Mouse (Mus musculus) macrophage (primary cell): Measurements from ENCODE around the gene Prune1. TPM values are rescaled to one million over a fixed set of nuclear protein-coding genes. Genes with fewer than 3 reads are reported as not detected.

ENCODE experiments used
- H3K27ac ChIP-seq: fragments of 350-480 bp; formaldehyde crosslinking; 2 replicates; pipeline ENCODE4 v1.9.0; 2021
- H3K36me3 ChIP-seq: fragments of 350-480 bp; formaldehyde crosslinking; 2 replicates; pipeline ENCODE4 v1.9.0; 2021; ENCODE audit errors: inconsistent target
- H3K4me3 ChIP-seq: fragments of 350-480 bp; formaldehyde crosslinking; 2 replicates; pipeline ENCODE4 v1.9.0; 2021; ENCODE audit errors: inconsistent target
- H3K79me2 ChIP-seq: fragments of 350-480 bp; formaldehyde crosslinking; 2 replicates; pipeline ENCODE4 v1.9.0; 2021; ENCODE audit errors: inconsistent target
- WGBS: methylation state at CpG from one replicate; pipeline ENCODE4 v1.1.7; 2026; ENCODE audit warnings: inconsistent platforms; ENCODE audit not compliant: missing documents; 5-methylcytosine and 5-hydroxymethylcytosine counted together
- polyA plus RNA-seq: library from polyadenylated mRNA; stranded (reverse); fragments of 250-400 nt; gene quantifications from 3 replicates; pipeline ENCODE4 v1.2.4, GENCODE M21; 2018; ENCODE audit warnings: inconsistent platforms
- total RNA-seq, 78 experiments: library from RNA; depleted of rRNA; stranded (reverse); fragments of 250-400 nt; gene quantifications; 1 replicate in 9 of 78; 2 replicates in 24 of 78; 3 replicates in 43 of 78; 4 replicates in 2 of 78; pipeline ENCODE4 v1.2.4; 2018; ENCODE audit warnings: inconsistent platforms in 56 of 78

The Prune1 gene
- 10 to 100 TPM in 13 of 26 experiments, 1 to 10 TPM in 13; 2.4 to 36.5 (median 11.0) TPM for total RNA-seq (2018; cell fraction: chromatin; rRNA removed)
- total RNA-seq (2018; cell fraction: cytosol; rRNA removed): 10 to 100 TPM in 21 of 26 experiments, 1 to 10 TPM in 5; 8.0 to 27.4 (median 13.0) TPM
- 10 to 100 TPM in 16 of 26 experiments, 1 to 10 TPM in 10; 4.2 to 29.9 (median 11.3) TPM for total RNA-seq (2018; cell fraction: nucleus; rRNA removed)
- polyA plus RNA-seq: 16.7 to 27.9 TPM (median 19.2 TPM) in 3 replicates

- Histone ChIP-seq H3K27ac (peak within 1 kb of the TSS; percentile 96), H3K36me3 (no peaks in the 10 kb centered on the region), H3K79me2 (peaks cover 86% of the 10 kb centered on the region), H3K4me3 (peak within 1 kb of the TSS; percentile 91)
- WGBS: under 1% methylated on average over 46 of the region's 53 CpGs
Observed at GRCm38 (mm10) chr3:95281216-95282126, at the start of gene Prune1, which contains the start of gene Mindy1. Prune1 (minus strand) TSS chr3:95282076. Mindy1 (plus strand) TSS chr3:95281345.

- H3K4me3 ChIP-seq: no peak overlapping the region
- peaks cover 85% of the 10 kb centered on the region for H3K36me3 ChIP-seq
- no peaks in the 10 kb centered on the region for H3K79me2 ChIP-seq
- no peak overlapping the region for H3K27ac ChIP-seq
- no CpG with 5 or more reads among the region's 1 CpGs for WGBS
Observed at GRCm38 (mm10) chr3:95331528-95331927, 49.7 kb upstream of the Prune1 start.

- H3K79me2 ChIP-seq: no peaks in the 10 kb centered on the region
- peaks cover 85% of the 10 kb centered on the region for H3K36me3 ChIP-seq
- 100% methylated on average over 1 of the region's 1 CpGs for WGBS
Observed at GRCm38 (mm10) chr3:95328803-95329404, 47.0 kb upstream of the Prune1 start.

GRCm38 (mm10) chr3:95324454-95325144 is 42.7 kb upstream of the Prune1 start:
- 86% methylated on average over 6 of the region's 6 CpGs for WGBS
- Histone ChIP-seq H3K36me3 (peaks cover 93% of the 10 kb centered on the region), H3K79me2 (peaks cover 23% of the 10 kb centered on the region), H3K27ac (no peak overlapping the region), H3K4me3 (no peak overlapping the region)

More at GRCm38 (mm10) chr3:95328803-95329404, 47.0 kb upstream of the Prune1 start:
- Histone ChIP-seq H3K27ac (no peak overlapping the region), H3K4me3 (no peak overlapping the region)

- peaks cover 87% of the 10 kb centered on the region for H3K36me3 ChIP-seq
- H3K27ac ChIP-seq: no peak overlapping the region
- H3K4me3 ChIP-seq: no peak overlapping the region
- WGBS: 41% methylated on average over 3 of the region's 3 CpGs
- peaks cover 35% of the 10 kb centered on the region for H3K79me2 ChIP-seq
Observed at GRCm38 (mm10) chr3:95323429-95323828, 41.6 kb upstream of the Prune1 start.

GRCm38 (mm10) chr3:95319701-95320625 is 38.1 kb upstream of the Prune1 start:
- 94% methylated on average over 12 of the region's 12 CpGs for WGBS
- Histone ChIP-seq H3K4me3 (no peak overlapping the region), H3K27ac (no peak overlapping the region), H3K36me3 (peaks cover 56% of the 10 kb centered on the region), H3K79me2 (peaks cover 65% of the 10 kb centered on the region)

- Histone ChIP-seq H3K79me2 (peaks cover 72% of the 10 kb centered on the region), H3K4me3 (no peak overlapping the region), H3K36me3 (peaks cover 48% of the 10 kb centered on the region), H3K27ac (no peak overlapping the region)
- WGBS: 56% methylated on average over 2 of the region's 2 CpGs
Observed at GRCm38 (mm10) chr3:95319110-95319509, 37.2 kb upstream of the Prune1 start.

GRCm38 (mm10) chr3:95318548-95318947 is 36.7 kb upstream of the Prune1 start:
- peaks cover 77% of the 10 kb centered on the region for H3K79me2 ChIP-seq
- no peak overlapping the region for H3K4me3 ChIP-seq
- WGBS: 40% methylated on average over 6 of the region's 6 CpGs
- peak overlapping the region; percentile 4; the same call in 1 of the 2 replicates for H3K27ac ChIP-seq
- peaks cover 42% of the 10 kb centered on the region for H3K36me3 ChIP-seq

GRCm38 (mm10) chr3:95317414-95318080 is 35.7 kb upstream of the Prune1 start:
- no peak overlapping the region for H3K27ac ChIP-seq

GRCm38 (mm10) chr3:95315844-95316550 is 34.1 kb upstream of the Prune1 start:
- H3K27ac ChIP-seq: peak overlapping the region; percentile 75
- WGBS: 5% methylated on average over 9 of the region's 9 CpGs

More at GRCm38 (mm10) chr3:95317414-95318080, 35.7 kb upstream of the Prune1 start:
- WGBS: 38% methylated on average over 12 of the region's 12 CpGs
- Histone ChIP-seq H3K79me2 (peaks cover 81% of the 10 kb centered on the region), H3K36me3 (peaks cover 33% of the 10 kb centered on the region), H3K4me3 (no peak overlapping the region)

GRCm38 (mm10) chr3:95315094-95315843 is 33.4 kb upstream of the Prune1 start:
- peaks cover 10% of the 10 kb centered on the region for H3K36me3 ChIP-seq
- peak overlapping the region; percentile 79 for H3K4me3 ChIP-seq
- WGBS: under 1% methylated on average over 67 of the region's 71 CpGs
- H3K79me2 ChIP-seq: peaks cover 65% of the 10 kb centered on the region
- H3K27ac ChIP-seq: peak overlapping the region; percentile 75

More at GRCm38 (mm10) chr3:95315844-95316550, 34.1 kb upstream of the Prune1 start:
- Histone ChIP-seq H3K4me3 (peak overlapping the region; percentile 79), H3K36me3 (peaks cover 17% of the 10 kb centered on the region), H3K79me2 (peaks cover 72% of the 10 kb centered on the region)
